Mouse (Mus musculus) retina, postnatal 7 days (tissue): ENCODE results near the gene Lsm10.
"Not testable (repeated sequence)": the region's sequence is repeated elsewhere in the genome, so short reads cannot be mapped to it uniquely, and the experiment has no call there.

Experiments used
- DNase-seq: peaks from one replicate; pipeline ENCODE4 v3.0.0-alpha.2; 2012; ENCODE audit warnings: low read depth, low spot score

Gene Lsm10

DNA sequence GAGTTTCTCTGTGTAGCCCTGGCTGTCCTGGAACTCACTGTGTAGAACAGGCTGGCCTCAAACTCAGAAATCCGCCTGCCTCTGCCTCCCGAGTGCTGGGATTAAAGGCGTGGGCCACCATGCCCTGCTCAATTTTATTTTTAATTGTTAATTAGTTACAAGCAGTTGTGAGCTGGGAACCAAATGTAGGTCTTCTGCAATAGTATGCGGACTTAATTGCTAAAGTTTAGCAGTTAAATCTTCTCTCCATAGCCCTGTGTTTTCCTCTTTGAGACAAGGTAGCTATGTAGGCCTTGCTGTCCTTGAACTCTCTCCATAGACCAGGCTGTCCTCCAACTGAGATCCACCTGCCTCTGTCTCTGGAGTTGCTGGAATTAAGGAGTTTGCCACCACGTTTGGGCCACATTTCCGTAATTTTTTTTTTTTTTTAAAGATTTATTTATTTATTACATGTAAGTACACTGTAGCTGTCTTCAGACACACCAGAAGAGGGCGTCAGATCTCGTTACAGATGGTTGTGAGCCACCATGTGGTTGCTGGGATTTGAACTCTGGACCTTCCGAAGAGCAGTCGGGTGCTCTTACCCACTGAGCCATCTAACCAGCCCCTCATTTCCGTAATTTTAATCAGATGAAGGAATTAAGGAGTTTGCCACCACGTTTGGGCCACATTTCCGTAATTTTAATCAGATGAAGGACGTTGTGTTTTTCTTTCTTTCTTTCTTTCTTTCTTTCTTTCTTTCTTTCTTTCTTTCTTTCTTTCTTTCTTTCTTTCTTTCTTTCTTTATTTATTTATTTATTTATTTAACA is 597 bp upstream of the Lsm10 start:
- not testable (repeated sequence) for DNase-seq

- DNase-seq, result no peak
These were observed 1.4 kb downstream of the Lsm10 start for GRCm38 (mm10) chr4:126097711-126098253.

- DNase-seq, result no peak
These were observed 2.9 kb downstream of the Lsm10 start for GRCm38 (mm10) chr4:126099365-126099764.

- no peak for DNase-seq
These were observed 4.3 kb downstream of the Lsm10 start for GRCm38 (mm10) chr4:126100764-126101163.

- no peak for DNase-seq
These were observed 5.8 kb downstream of the Lsm10 start for GRCm38 (mm10) chr4:126102061-126102841.

GRCm38 (mm10) chr4:126103057-126103581 is 6.7 kb downstream of the Lsm10 start:
- DNase-seq, result peak; percentile 67

DNA sequence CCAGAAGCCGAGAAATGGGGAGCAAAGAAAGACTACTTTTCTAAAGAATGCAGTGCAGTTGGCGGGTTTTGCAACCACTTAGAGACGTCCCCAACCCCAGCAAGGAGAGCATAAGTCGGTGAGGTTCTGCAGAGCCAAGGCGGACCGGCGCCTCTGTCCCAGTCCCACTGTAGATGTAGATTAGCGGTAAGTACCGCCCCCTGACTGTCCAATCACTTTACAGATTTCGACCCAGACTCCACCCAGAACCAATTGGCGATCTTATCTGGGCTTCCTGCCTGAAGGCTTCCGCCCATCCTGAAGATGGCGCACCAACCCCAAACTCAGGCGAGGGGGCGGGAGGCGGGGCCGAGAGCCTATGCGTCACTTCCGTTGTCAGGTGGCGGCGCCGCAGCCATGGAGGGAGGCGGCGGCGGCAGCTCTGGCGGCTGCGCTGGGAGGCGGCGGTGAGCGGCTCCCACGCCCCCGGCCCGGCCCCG is 7.2 kb downstream of the Lsm10 start, which contains the start of gene Stk40:
TSS of gene Stk40 (plus strand) at position 368 of the 479 bp plus-strand sequence.
- peak; percentile 97 for DNase-seq

GRCm38 (mm10) chr4:126104261-126105075 is 8.0 kb downstream of the Lsm10 start:
- DNase-seq, result no peak

- no peak for DNase-seq
These were observed 8.8 kb downstream of the Lsm10 start for GRCm38 (mm10) chr4:126105131-126105783.

DNA sequence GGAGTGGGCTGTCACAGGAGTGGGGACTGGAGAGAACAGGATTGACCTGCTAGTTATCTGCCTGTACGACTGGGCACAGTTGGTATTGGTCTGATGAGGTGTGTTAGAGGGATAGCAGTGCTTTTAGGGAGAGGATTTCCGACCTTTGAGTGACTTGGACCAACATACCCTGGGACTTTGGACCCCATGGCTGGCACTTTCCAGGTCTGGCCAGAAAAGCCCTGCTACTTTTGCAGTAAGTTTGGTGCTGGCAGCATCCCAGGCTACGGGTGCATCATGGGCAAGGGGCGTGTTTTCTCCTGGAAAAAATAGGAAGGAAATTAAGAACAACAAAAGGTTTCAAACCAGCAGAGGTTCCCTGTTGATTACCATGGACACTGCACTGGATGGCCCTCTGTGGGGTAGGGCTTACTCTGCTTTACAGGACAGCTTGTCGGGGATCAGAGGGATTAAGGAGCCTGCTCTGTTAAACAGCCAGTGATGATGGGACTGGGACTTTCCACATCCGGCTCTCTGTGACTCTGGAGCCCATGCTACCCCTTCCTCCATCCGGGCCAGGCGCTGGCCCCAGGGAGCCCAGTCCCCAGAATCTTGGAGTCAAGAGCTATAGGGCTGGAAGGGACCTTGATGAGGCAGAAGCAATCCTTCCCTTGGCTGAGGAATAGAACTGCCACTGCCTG is 11.8 kb downstream of the Lsm10 start:
- DNase-seq, result peak; percentile 57

GRCm38 (mm10) chr4:126109613-126110373 is 13.4 kb downstream of the Lsm10 start:
- DNase-seq, result no peak

DNA sequence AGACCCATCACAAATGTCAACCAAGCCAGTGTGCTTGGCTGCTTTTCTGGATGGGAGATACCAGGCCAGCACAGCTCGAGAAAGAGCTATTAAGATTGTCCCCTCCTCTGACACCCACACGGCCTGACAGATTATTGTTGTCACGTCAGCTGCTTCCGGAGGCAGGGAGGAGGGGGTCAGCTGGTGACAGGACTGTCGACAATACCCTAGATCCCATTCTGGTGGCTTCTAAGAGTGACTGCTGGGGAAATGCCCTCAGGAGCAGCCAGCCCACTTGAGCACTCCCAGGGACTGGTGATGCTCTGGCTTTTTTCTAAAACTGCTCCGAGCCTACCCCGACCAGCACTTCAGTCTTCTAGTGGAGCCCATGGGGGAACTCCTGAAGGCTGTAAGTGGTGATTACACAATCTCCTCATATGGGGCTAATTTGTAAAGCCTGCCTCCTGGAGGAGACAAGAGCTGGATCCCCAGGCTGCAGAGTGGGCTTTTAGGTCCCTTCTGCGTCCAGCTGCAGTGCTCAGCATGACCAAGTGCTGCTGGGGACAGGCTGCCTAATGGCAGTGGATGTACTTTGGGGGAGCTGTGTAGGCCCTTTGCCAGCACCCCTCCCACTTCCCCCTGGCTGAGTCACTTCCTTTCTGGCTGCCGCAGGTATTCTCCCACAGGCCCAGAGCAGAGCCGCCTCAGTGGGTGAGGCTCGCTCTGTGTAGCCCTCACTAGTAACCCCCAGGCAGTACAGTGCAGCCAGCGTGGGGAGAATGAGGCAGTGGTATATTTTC is 14.1 kb downstream of the Lsm10 start:
- no peak for DNase-seq

GRCm38 (mm10) chr4:126111153-126111549 is 14.7 kb downstream of the Lsm10 start:
- peak; percentile 25 for DNase-seq

DNA sequence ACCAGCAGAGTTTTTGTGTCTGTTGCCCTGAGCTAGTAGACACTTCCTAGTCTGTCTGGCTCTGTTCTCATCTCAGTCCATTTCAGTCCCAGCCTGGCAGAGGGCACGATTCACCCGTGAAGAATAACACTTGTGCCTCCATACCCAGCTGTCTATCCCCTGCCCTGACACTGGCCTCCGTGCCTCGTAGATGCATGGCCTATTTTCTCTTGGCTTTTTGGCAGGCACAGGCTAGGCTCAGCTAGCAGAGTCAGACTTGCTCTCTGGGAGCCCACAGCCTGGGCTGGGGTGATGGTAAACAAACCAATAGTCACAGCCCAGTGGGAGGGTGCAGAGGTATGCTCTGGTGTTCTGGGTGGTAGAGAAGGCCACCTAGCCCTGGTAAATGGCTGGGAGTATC is 16.8 kb downstream of the Lsm10 start:
- DNase-seq, result no peak

DNA sequence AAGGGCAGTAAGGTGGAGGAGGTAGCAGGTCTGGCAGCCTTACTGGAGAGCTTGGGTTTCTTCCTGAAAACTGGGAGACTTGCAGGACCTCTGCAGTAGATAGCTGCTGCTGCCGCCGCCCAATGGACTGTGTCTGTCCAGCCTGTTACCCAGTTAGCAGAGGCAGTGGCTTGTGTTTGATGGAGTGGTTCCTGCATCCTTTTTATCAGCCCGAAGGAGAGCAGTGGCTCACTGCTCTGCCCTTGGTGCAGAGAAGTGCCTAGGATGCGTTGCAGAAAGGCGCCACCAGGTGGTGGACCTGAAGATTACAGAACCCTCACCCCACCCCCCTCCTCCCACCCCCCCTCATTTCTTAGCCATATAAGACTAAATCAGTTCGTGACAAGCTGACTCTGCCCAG is 17.5 kb downstream of the Lsm10 start:
- DNase-seq, result peak; percentile 38

GRCm38 (mm10) chr4:126115411-126115810 is 19.0 kb downstream of the Lsm10 start:
- DNase-seq, result no peak

GRCm38 (mm10) chr4:126115871-126116521 is 19.6 kb downstream of the Lsm10 start:
- DNase-seq, result no peak

DNA sequence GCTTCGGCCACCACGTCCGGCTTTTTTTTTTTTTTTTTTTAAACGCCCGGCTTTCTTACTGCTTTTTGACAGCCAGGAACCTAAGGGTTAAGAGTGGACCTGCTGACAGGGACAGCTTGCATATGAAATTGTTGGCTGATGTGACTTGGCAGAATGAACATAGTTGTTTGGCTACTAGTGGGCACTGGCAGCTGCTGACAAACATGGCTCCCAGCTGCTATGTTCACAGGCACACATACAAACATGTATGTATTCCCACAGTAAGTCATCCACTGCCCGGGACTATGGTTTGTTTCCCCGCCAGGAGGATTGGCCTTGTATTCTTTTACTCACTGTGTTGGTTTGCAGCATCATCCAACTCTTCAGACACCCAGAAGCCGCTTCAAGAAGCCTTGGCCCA is 20.7 kb downstream of the Lsm10 start:
- DNase-seq, result no peak
